Mouse (Mus musculus) cortical plate, adult 2 months (tissue): ENCODE data around the gene Tnn.

Source experiments
- CTCF ChIP-seq: fragments of 200-500 bp; IDR thresholded peaks from 2 replicates; pipeline ENCODE4 v1.5.1; 2011; ENCODE audit warnings: mild to moderate bottlenecking, control low read depth, low read length; ENCODE audit not compliant: insufficient read depth; ENCODE audit errors: extremely low read depth
- POLR2A ChIP-seq: fragments of 200-500 bp; IDR thresholded peaks from 2 replicates; pipeline ENCODE4 v1.6.1; 2011; ENCODE audit warnings: mild to moderate bottlenecking, low read length, control low read depth; ENCODE audit not compliant: insufficient read depth; ENCODE audit errors: extremely low read depth

GRCm38 (mm10) chr1:160153480-160153879 is at the start of gene Tnn:
- no peak for TF ChIP-seq CTCF
- TF ChIP-seq POLR2A: no peak
